Comparison of ENCODE assay signal across 17 mouse cellular contexts in genomic region chr17:63897050-63897449, GRCm38 (mm10). TPM values are rescaled to one million over a fixed set of nuclear protein-coding genes. Genes with fewer than 3 reads are reported as not detected.
"Had no signal": no experiment of that assay in that cellular context is flagged by ENCODE, and none has a peak within 500 bp of the region (broad histone marks: within the 10 kb centered on the region; RNA-seq: fewer than 3 reads in every experiment).

No protein-coding gene starts in this region.

- H3K9me3 ChIP-seq: liver, embryonic 13.5 days; megakaryocyte, embryonic 14.5 days had no signal

- H3K27ac ChIP-seq: kidney, postnatal 0 days; left cerebral cortex, adult 2 months; liver, embryonic 13.5 days; macrophage; stomach, postnatal 0 days had no signal

- H3K9ac ChIP-seq: liver, embryonic 13.5 days had no signal

- H3K36me3 ChIP-seq: liver, embryonic 13.5 days had no signal

- H3K27me3 ChIP-seq: liver, embryonic 13.5 days; megakaryocyte, embryonic 14.5 days had no signal

- DNase-seq: kidney, adult 2 months; kidney, postnatal 36 days; layer of hippocampus, postnatal 36 days; liver, embryonic 13.5 days; lung, adult 2 months; midbrain, embryonic 14.5 days; thymus, adult 2 months; thymus, postnatal 36 days had no signal

- H3K4me2 ChIP-seq: liver, embryonic 13.5 days; midbrain, embryonic 11.5 days had no signal

- H3K4me3 ChIP-seq: left cerebral cortex, adult 2 months; liver, embryonic 13.5 days; megakaryocyte, embryonic 14.5 days had no signal

RNA-seq across cellular contexts. Expression of gene A930002H24Rik, which starts 33.5 kb away (rescaled TPM):
- total RNA-seq: layer of hippocampus, postnatal 36 days; left cerebral cortex, adult 2 months; left cerebral cortex, postnatal 10 days had no signal
- polyA plus RNA-seq: liver, adult 2 months; macrophage; small intestine, adult 2 months; thymus, adult 2 months had no signal
